ENCODE assay signal across 8 mouse cellular contexts in genomic region chr10:77978351-77979350, GRCm38 (mm10). TPM values are rescaled to one million over a fixed set of nuclear protein-coding genes. Genes with fewer than 3 reads are reported as not detected.
DNase-seq lines count a peak whose midpoint lies in the region; ATAC-seq lines count a peak whose summit lies in the region.

Gene 1810043G02Rik (plus strand): TSS chr10:77978524.

- no peaks in the 10 kb centered on the region for H3K9me3 ChIP-seq in lung, embryonic 16.5 days (ENCODE audit: control insufficient read depth, low read length)

- H3K4me2 ChIP-seq in lung, embryonic 16.5 days (ENCODE audit: low read depth, low read length): peak within 1 kb of the TSS; percentile 76

- ATAC-seq in hematopoietic stem cell, adult 5-6 weeks (replicated peaks in 1 of 2; ENCODE audit: insufficient read depth in 1 of 2, low FRiP score in 2 of 2, low TSS enrichment in 1 of 2, low read depth in 1 of 2, poor library complexity in 2 of 2, severe bottlenecking in 2 of 2): peak; percentile 92 to 93
- peak; percentile 99 for ATAC-seq in lung, embryonic 16.5 days (ENCODE audit: low read depth)

- H3K4me3 ChIP-seq in lung, embryonic 16.5 days (ENCODE audit: low read length): peak within 1 kb of the TSS; percentile 64

- WGBS in lung, embryonic 16.5 days: 2% methylated on average over 57 of the region's 57 CpGs

- DNase-seq in MEL-GATA-1-ER (ENCODE audit: extremely low read depth, low read depth): peak; percentile 83
- peak; percentile 100 for DNase-seq in cerebellum, adult 8-10 months
- peak; percentile 96 for DNase-seq in forelimb bud, embryonic 11.5 days (ENCODE audit: low read depth, low spot score)
- peak; percentile 96 for DNase-seq in layer of hippocampus, adult 9-10 months (ENCODE audit: low spot score)
- peak; percentile 99 for DNase-seq in ovary, postnatal 10 days (ENCODE audit: low spot score)
- peak; percentile 97 to 99 for DNase-seq in thymus, postnatal 10 days (ENCODE audit: low spot score in 2 of 2)

- peak within 1 kb of the TSS; percentile 72 for H3K9ac ChIP-seq in lung, embryonic 16.5 days (ENCODE audit: low read length)

- no peak within 1 kb of the TSS for H3K27ac ChIP-seq in lung, embryonic 16.5 days (ENCODE audit: low read length)

- no peaks in the 10 kb centered on the region for H3K27me3 ChIP-seq in lung, embryonic 16.5 days (ENCODE audit: control insufficient read depth, insufficient read depth, low read depth, low read length)

- peaks cover 9% of the 10 kb centered on the region; the same call in 1 of the 2 replicates for H3K4me1 ChIP-seq in lung, embryonic 16.5 days (replicated peaks; ENCODE audit: control insufficient read depth, insufficient read depth, low read length)

- peaks cover 2% of the 10 kb centered on the region for H3K36me3 ChIP-seq in lung, embryonic 16.5 days (ENCODE audit: control insufficient read depth, insufficient read depth, low read length)

RNA-seq across cellular contexts. Expression of gene 1810043G02Rik, which starts in this region (rescaled TPM):
- total RNA-seq in hematopoietic stem cell, adult 5-6 weeks (2017): 11.7 and 19.3 TPM in 2 replicates
- 19.9 and 22.6 TPM in 2 replicates for polyA plus RNA-seq in lung, embryonic 16.5 days (2015; fragmentation: Nextera tagmentation; extraction: Ambion mirVana)
